Mouse (Mus musculus) intestine, embryonic 15.5 days (tissue): Measurements from ENCODE around the gene Eif3l. TPM values are rescaled to one million over a fixed set of nuclear protein-coding genes. Genes with fewer than 3 reads are reported as not detected.

ENCODE experiments used
- ATAC-seq: fragments of 200-750 bp; cut with Nextera tagmentation; 2 replicates; pipeline ENCODE4 v1.8.0; 2017; ENCODE audit warnings: moderate TSS enrichment, moderate library complexity
- H3K27ac ChIP-seq: fragments of 300-500 bp; sonication (generic); 2 replicates; pipeline ENCODE4 v1.5.1; 2015; ENCODE audit warnings: mild to moderate bottlenecking, inconsistent platforms
- H3K27me3 ChIP-seq: fragments of 300-500 bp; sonication (generic); replicated peaks from 2 replicates; pipeline ENCODE4 v1.6.1; 2015; ENCODE audit warnings: inconsistent platforms
- H3K36me3 ChIP-seq: fragments of 300-500 bp; sonication (generic); 2 replicates; pipeline ENCODE4 v1.6.1; 2015; ENCODE audit warnings: inconsistent platforms
- H3K4me1 ChIP-seq: fragments of 300-500 bp; sonication (generic); replicated peaks from 2 replicates; pipeline ENCODE4 v1.6.1; 2015; ENCODE audit warnings: inconsistent platforms
- H3K4me2 ChIP-seq: fragments of 300-500 bp; sonication (generic); replicated peaks from 2 replicates; pipeline ENCODE4 v1.6.1; 2015; ENCODE audit warnings: mild to moderate bottlenecking, inconsistent platforms
- H3K4me3 ChIP-seq: fragments of 300-500 bp; sonication (generic); replicated peaks from 2 replicates; pipeline ENCODE4 v1.5.1; 2015; ENCODE audit warnings: inconsistent platforms
- H3K9ac ChIP-seq: fragments of 300-500 bp; sonication (generic); 2 replicates; pipeline ENCODE4 v1.6.1; 2015; ENCODE audit warnings: inconsistent platforms
- H3K9me3 ChIP-seq: fragments of 300-500 bp; sonication (generic); 2 replicates; pipeline ENCODE4 v1.6.1; 2016; ENCODE audit warnings: inconsistent platforms
- WGBS: fragments of 180-500 bp; shearing (Covaris S2); methylation state at CpG from one replicate; pipeline ENCODE4 v1.1.7; 2015; 5-methylcytosine and 5-hydroxymethylcytosine counted together
- polyA plus RNA-seq: library from polyadenylated mRNA; unstranded; fragments of >200 nt; fragmentation: Nextera tagmentation; extraction: Ambion mirVana; gene quantifications from 2 replicates; pipeline ENCODE4 v1.2.1, GENCODE M21; 2015

The Eif3l gene
- polyA plus RNA-seq, 1 experiment from 2014 or later, result 241 TPM

- ATAC-seq, result no peak
- Histone ChIP-seq H3K9me3 (no peaks in the 10 kb centered on the region), H3K9ac (no peak overlapping the region), H3K4me3 (no peak overlapping the region), H3K27me3 (no peaks in the 10 kb centered on the region), H3K4me2 (no peak overlapping the region), H3K4me1 (no peaks in the 10 kb centered on the region), H3K27ac (no peak overlapping the region), H3K36me3 (peaks cover 12% of the 10 kb centered on the region; the same call in 1 of the 2 replicates)
- 82% methylated on average over 9 of the region's 9 CpGs for WGBS
Measured at GRCm38 (mm10) chr15:79119491-79119890, 44.5 kb downstream of the Eif3l start.

- Histone ChIP-seq H3K27ac (no peak overlapping the region), H3K4me3 (no peak overlapping the region), H3K9ac (no peak overlapping the region), H3K4me2 (no peak overlapping the region), H3K36me3 (peaks cover 20% of the 10 kb centered on the region), H3K4me1 (no peaks in the 10 kb centered on the region), H3K9me3 (no peaks in the 10 kb centered on the region), H3K27me3 (no peaks in the 10 kb centered on the region)
- 78% methylated on average over 4 of the region's 4 CpGs for WGBS
- ATAC-seq, result no peak
Measured at GRCm38 (mm10) chr15:79122119-79122518, 47.1 kb downstream of the Eif3l start.

- ATAC-seq, result no peak
- H3K9ac ChIP-seq, result no peak overlapping the region
- peaks cover 24% of the 10 kb centered on the region for H3K36me3 ChIP-seq
- no peak overlapping the region for H3K4me3 ChIP-seq
- no peak overlapping the region for H3K27ac ChIP-seq
- H3K27me3 ChIP-seq, result no peaks in the 10 kb centered on the region
- no peaks in the 10 kb centered on the region for H3K9me3 ChIP-seq
- WGBS, result 83% methylated on average over 13 of the region's 13 CpGs
- H3K4me2 ChIP-seq, result no peak overlapping the region
- no peaks in the 10 kb centered on the region for H3K4me1 ChIP-seq
Measured at GRCm38 (mm10) chr15:79122546-79122945, 47.6 kb downstream of the Eif3l start.

DNA sequence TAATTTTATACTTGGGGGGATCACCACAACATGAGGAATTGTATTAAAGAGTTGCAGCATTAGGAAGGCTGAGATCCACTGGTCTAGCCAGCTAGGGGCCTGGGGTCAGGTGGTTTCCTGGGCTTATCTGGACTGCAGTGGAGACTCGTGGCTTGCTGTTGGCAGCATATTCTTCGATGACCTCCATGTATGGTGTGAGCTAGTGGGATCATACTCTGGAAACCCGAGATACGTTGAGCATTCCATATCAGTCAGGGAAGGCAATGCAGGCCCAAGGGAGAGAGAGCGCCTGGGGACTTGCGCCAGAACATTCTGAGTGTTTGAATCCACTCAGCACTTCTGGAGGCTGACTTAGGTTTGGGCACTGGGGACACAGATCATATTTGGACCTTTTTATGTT lies 48.8 kb downstream of the Eif3l start:
- Histone ChIP-seq H3K36me3 (peaks cover 31% of the 10 kb centered on the region), H3K27ac (no peak overlapping the region), H3K4me1 (no peaks in the 10 kb centered on the region), H3K9ac (no peak overlapping the region), H3K4me2 (no peak overlapping the region), H3K27me3 (no peaks in the 10 kb centered on the region), H3K9me3 (no peaks in the 10 kb centered on the region), H3K4me3 (no peak overlapping the region)
- WGBS, result 81% methylated on average over 6 of the region's 6 CpGs
- ATAC-seq, result no peak

DNA sequence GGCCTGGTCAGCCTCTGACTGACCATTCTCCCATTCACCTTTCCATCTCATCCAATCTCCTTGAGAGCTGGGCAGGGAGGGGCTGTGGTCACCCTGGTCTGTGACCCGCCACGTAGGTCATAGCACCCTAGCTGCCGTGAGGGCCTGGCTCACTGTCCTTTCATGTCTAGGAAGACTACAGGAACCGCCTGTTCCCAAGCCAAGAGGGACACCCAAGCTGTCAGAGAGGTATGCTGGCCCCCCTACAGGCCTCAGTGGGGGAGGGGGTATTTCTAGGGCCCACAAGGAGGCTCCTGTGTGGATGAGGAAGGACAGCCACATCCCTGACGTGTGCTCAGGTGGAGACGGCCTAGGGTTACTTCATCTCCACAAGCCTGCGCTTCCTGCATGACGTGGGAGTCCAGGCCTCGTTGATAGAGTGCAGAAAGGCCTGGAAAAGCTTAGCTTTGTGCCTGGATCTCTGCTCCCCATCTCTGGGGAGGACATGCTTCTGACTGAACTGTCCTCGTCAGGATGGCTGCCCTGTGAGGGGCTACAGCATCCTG lies 49.4 kb downstream of the Eif3l start:
- no peak overlapping the region for H3K4me3 ChIP-seq
- H3K9ac ChIP-seq, result no peak overlapping the region
- H3K9me3 ChIP-seq, result no peaks in the 10 kb centered on the region
- peaks cover 31% of the 10 kb centered on the region for H3K36me3 ChIP-seq
- no peak for ATAC-seq
- no peak overlapping the region for H3K27ac ChIP-seq
- WGBS, result 81% methylated on average over 10 of the region's 10 CpGs
- no peaks in the 10 kb centered on the region for H3K27me3 ChIP-seq
- no peaks in the 10 kb centered on the region for H3K4me1 ChIP-seq
- H3K4me2 ChIP-seq, result no peak overlapping the region

DNA sequence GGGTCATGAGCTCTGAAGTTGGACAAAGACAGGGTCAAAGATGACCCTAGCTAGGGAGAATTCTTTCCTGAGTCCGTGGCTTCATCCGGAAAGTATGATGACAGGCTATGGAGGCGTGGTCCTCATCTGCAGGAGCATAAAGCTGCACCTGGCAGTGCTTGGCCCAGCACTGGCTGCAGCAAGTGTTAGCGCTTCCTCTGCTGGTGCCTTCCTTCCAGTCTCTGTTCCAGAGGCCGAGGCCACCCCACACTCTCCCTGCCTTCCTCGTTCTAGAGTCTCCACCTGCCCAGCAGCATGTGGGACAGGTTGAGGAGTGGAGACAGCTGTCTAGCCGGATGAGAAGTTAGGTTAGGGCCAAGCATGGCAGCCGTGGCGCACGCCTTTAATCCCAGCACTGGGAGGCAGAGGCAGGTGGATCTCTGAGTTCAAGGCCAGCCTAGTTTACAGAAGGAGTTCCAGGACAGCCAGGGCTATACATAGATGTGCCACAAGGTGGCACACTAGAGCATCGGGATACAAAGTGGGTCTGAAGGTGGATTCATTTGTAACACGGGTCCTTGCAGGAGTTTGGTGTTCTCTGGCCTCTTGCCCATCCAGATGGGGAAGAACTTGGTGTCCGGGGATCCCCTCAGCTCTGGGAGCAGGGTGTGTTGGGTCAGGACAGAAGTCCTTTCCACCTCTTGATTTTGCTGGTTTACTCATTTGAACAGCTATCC lies 51.4 kb downstream of the Eif3l start:
- 81% methylated on average over 13 of the region's 13 CpGs for WGBS
- no peaks in the 10 kb centered on the region for H3K9me3 ChIP-seq
- no peak for ATAC-seq

DNA sequence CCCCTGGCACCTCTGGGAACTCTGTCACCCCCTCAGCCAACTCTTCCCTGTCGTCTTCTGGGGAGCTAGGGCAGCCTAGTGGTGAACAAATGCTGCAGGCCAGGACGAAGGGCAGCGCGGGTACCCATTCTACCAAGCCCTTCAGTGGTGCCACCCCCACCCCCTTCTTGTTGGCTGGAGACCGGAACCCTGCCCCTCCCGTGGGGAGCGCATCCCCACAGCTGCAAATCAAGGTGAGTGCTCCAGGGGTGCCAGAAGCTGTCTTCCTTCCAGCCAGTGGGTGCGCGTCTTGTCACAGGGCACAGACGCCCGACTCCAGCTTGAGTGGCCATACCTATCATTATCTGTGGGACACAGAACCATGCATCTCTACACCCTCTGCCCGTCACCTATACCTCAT lies 52.1 kb downstream of the Eif3l start:
- Histone ChIP-seq H3K9ac (no peak overlapping the region), H3K4me2 (no peak overlapping the region), H3K9me3 (no peaks in the 10 kb centered on the region), H3K27me3 (no peaks in the 10 kb centered on the region), H3K36me3 (peaks cover 28% of the 10 kb centered on the region), H3K27ac (no peak overlapping the region), H3K4me1 (no peaks in the 10 kb centered on the region), H3K4me3 (no peak overlapping the region)
- ATAC-seq, result no peak
- WGBS, result 93% methylated on average over 12 of the region's 12 CpGs

More for the DNA sequence above, 51.4 kb downstream of the Eif3l start:
- H3K4me3 ChIP-seq, result no peak overlapping the region
- no peak overlapping the region for H3K4me2 ChIP-seq
- no peak overlapping the region for H3K9ac ChIP-seq
- peaks cover 25% of the 10 kb centered on the region for H3K36me3 ChIP-seq
- no peaks in the 10 kb centered on the region for H3K4me1 ChIP-seq
- no peak overlapping the region for H3K27ac ChIP-seq
- H3K27me3 ChIP-seq, result no peaks in the 10 kb centered on the region

- no peaks in the 10 kb centered on the region for H3K4me1 ChIP-seq
- no peak overlapping the region for H3K27ac ChIP-seq
- WGBS, result 94% methylated on average over 5 of the region's 5 CpGs
- peaks cover 28% of the 10 kb centered on the region for H3K36me3 ChIP-seq
- H3K4me2 ChIP-seq, result no peak overlapping the region
- ATAC-seq, result no peak
- H3K4me3 ChIP-seq, result no peak overlapping the region
- H3K9me3 ChIP-seq, result no peaks in the 10 kb centered on the region
- H3K9ac ChIP-seq, result no peak overlapping the region
- no peaks in the 10 kb centered on the region for H3K27me3 ChIP-seq
Measured at GRCm38 (mm10) chr15:79128208-79128607, 53.2 kb downstream of the Eif3l start.

DNA sequence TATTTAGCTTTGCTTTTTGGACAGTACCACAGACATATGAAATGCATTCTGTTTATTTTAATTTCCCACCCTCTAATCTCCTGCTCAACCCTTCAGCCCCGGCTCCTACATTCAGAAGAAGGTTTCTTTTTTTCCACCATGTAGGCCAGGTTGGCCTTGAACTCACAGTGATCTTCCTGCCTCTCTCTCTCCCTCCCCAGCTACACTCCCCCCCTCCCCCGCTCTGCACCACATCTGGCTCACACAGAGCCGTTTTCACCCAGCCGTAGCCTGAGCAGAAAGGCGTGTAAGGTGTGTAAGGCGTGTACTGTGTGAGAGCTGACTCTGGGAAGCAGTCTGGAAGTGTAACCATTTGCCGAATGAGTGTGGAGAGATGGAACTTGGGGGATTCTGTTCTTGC lies 54.3 kb downstream of the Eif3l start:
- H3K27ac ChIP-seq, result no peak overlapping the region
- 71% methylated on average over 7 of the region's 7 CpGs for WGBS
- no peaks in the 10 kb centered on the region for H3K9me3 ChIP-seq
- peaks cover 30% of the 10 kb centered on the region for H3K36me3 ChIP-seq
- ATAC-seq, result no peak
- H3K4me3 ChIP-seq, result no peak overlapping the region
- no peak overlapping the region for H3K4me2 ChIP-seq
- H3K9ac ChIP-seq, result no peak overlapping the region
- H3K4me1 ChIP-seq, result no peaks in the 10 kb centered on the region
- H3K27me3 ChIP-seq, result no peaks in the 10 kb centered on the region

DNA sequence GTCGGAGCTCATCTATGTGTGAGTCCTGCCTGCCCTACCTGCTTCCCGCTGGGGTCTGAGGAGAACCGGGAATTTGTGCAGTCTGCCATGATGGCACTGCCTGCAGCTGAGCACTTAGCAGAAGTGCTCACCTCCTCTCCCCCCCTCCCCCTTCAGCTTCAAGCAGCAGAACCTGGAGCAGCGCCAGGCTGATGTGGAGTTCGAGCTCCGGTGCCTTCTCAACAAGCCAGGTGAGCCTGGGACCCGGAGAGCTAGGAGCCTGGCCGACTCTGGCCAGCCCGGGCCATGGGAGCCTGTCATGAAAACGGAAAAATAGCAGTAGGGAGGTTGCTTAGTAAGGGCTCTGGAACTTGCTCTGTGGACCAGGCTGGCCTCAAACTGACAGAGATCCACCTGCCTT lies 55.8 kb downstream of the Eif3l start:
- no peak overlapping the region for H3K4me3 ChIP-seq
- no peaks in the 10 kb centered on the region for H3K27me3 ChIP-seq
- no peaks in the 10 kb centered on the region for H3K9me3 ChIP-seq
- peaks cover 25% of the 10 kb centered on the region for H3K36me3 ChIP-seq
- no peak overlapping the region for H3K9ac ChIP-seq
- no peaks in the 10 kb centered on the region for H3K4me1 ChIP-seq
- H3K4me2 ChIP-seq, result no peak overlapping the region
- H3K27ac ChIP-seq, result no peak overlapping the region
- ATAC-seq, result no peak
- WGBS, result 81% methylated on average over 10 of the region's 10 CpGs

- H3K27ac ChIP-seq, result no peak overlapping the region
- H3K36me3 ChIP-seq, result peaks cover 25% of the 10 kb centered on the region
- no peak overlapping the region for H3K4me3 ChIP-seq
- no peak overlapping the region for H3K9ac ChIP-seq
- 64% methylated on average over 7 of the region's 7 CpGs for WGBS
- H3K27me3 ChIP-seq, result no peaks in the 10 kb centered on the region
- no peak for ATAC-seq
- no peak overlapping the region for H3K4me2 ChIP-seq
- no peaks in the 10 kb centered on the region for H3K4me1 ChIP-seq
- H3K9me3 ChIP-seq, result no peaks in the 10 kb centered on the region
Measured at GRCm38 (mm10) chr15:79131442-79131841, 56.5 kb downstream of the Eif3l start.

DNA sequence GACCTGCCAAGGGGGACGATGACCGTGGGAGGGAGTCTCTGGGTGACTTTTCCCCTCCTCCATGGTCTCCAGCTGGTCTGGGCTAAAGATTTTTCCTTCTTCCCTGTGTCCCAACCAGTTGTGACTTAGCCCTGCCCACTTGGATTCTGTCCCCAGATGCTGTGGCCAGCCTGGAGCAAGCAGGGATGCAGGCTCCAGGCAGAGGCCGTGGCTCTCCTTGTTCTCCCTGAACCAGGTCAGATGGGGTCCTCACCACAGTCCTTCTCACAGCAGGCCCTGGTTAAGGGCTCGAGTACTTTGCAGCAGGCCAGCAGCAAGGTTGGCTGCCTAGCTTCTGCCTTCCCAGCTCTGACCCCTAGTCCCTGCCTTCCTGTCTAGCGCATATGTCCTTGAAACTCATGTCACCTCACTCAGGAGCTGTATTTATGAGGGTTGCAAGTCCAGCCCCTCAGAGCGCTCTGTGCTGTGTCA lies 58.2 kb downstream of the Eif3l start:
- Histone ChIP-seq H3K27ac (no peak overlapping the region), H3K27me3 (no peaks in the 10 kb centered on the region), H3K4me3 (no peak overlapping the region), H3K4me2 (no peak overlapping the region), H3K36me3 (peaks cover 11% of the 10 kb centered on the region; the same call in 1 of the 2 replicates), H3K9me3 (no peaks in the 10 kb centered on the region), H3K4me1 (no peaks in the 10 kb centered on the region), H3K9ac (no peak overlapping the region)
- ATAC-seq, result no peak
- 74% methylated on average over 6 of the region's 6 CpGs for WGBS
